Mouse (Mus musculus): Measurements from ENCODE around the gene Itga9. TPM values are rescaled to one million over a fixed set of nuclear protein-coding genes. Genes with fewer than 3 reads are reported as not detected.

Gene Itga9
- total and polyA plus RNA-seq, 2 experiments from 2014 or later, result 0.99 to 3.3 TPM

GRCm38 (mm10) chr9:118935098-118935497 is 328.6 kb downstream of the Itga9 start:
- Histone ChIP-seq H3K36me3 (ENCODE audit: insufficient read depth) (no peaks in the 10 kb centered on the region), H3K27ac (ENCODE audit: low read depth, low read length) (no peak overlapping the region), H3K9ac (no peak overlapping the region), H3K4me3 (ENCODE audit: low read depth, low read length) (no peak overlapping the region), H3K9me3 (ENCODE audit: low read length) (no peaks in the 10 kb centered on the region), H3K4me1 (ENCODE audit: insufficient read depth) (no peaks in the 10 kb centered on the region), H3K4me2 (ENCODE audit: low read depth) (no peak overlapping the region), H3K27me3 (ENCODE audit: insufficient read depth, low read length) (no peaks in the 10 kb centered on the region)
- TF ChIP-seq CTCF (IDR thresholded peaks at IDR 0.05; ENCODE audit: low read depth), result no peak
- ATAC-seq (no peak), DNase-seq (no peak)
- 92% methylated on average over 13 of the region's 13 CpGs for WGBS

- WGBS, result 49% methylated on average over 12 of the region's 12 CpGs
- Histone ChIP-seq H3K4me2 (ENCODE audit: low read depth) (no peak overlapping the region), H3K36me3 (ENCODE audit: insufficient read depth) (no peaks in the 10 kb centered on the region), H3K27me3 (ENCODE audit: insufficient read depth, low read length) (no peaks in the 10 kb centered on the region), H3K27ac (ENCODE audit: low read depth, low read length) (no peak overlapping the region), H3K4me1 (ENCODE audit: insufficient read depth) (no peaks in the 10 kb centered on the region), H3K9me3 (ENCODE audit: low read length) (no peaks in the 10 kb centered on the region), H3K9ac (no peak overlapping the region), H3K4me3 (ENCODE audit: low read depth, low read length) (no peak overlapping the region)
- TF ChIP-seq CTCF (IDR thresholded peaks at IDR 0.05; ENCODE audit: low read depth), result no peak
- DNase-seq, result no peak
- ATAC-seq, result no peak
Observed at GRCm38 (mm10) chr9:118936071-118936470, 329.6 kb downstream of the Itga9 start.

- no peaks in the 10 kb centered on the region for H3K27me3 ChIP-seq (ENCODE audit: insufficient read depth, low read length)
- no peak overlapping the region for H3K9ac ChIP-seq
- no peak for DNase-seq
- peak; percentile 42 for ATAC-seq
- H3K4me3 ChIP-seq (ENCODE audit: low read depth, low read length), result no peak overlapping the region
- no peaks in the 10 kb centered on the region for H3K4me1 ChIP-seq (ENCODE audit: insufficient read depth)
- H3K36me3 ChIP-seq (ENCODE audit: insufficient read depth), result no peaks in the 10 kb centered on the region
- no peak overlapping the region for H3K27ac ChIP-seq (ENCODE audit: low read depth, low read length)
- WGBS, result 59% methylated on average over 3 of the region's 3 CpGs
- H3K9me3 ChIP-seq (ENCODE audit: low read length), result no peaks in the 10 kb centered on the region
- no peak for TF ChIP-seq CTCF (IDR thresholded peaks at IDR 0.05; ENCODE audit: low read depth)
- no peak overlapping the region for H3K4me2 ChIP-seq (ENCODE audit: low read depth)
Observed at GRCm38 (mm10) chr9:118937515-118937914, 331.0 kb downstream of the Itga9 start.

GRCm38 (mm10) chr9:118939410-118939809 is 332.9 kb downstream of the Itga9 start:
- 47% methylated on average over 13 of the region's 13 CpGs for WGBS
- ATAC-seq, result no peak

DNA sequence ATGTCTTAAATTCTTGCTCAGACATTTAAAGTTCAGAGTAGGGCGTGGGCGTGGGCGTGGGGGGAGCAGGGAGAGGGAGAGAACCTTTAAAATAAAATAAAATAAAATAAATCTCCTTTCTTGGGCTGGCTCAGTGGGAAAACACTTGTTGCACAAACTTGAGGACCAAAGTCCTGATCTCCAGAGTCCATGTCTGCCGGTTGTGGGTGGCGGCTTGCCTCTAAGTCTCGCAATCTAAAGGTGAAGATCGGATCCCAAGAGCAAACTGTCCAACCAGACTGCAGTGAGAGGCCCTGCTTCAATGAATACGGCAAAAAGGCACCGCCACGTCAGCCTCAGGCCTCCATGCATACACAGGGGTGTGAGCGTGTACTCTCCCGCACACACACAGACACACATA is 333.3 kb downstream of the Itga9 start:
- Histone ChIP-seq H3K9ac (no peak overlapping the region), H3K4me1 (ENCODE audit: insufficient read depth) (no peaks in the 10 kb centered on the region), H3K4me2 (ENCODE audit: low read depth) (no peak overlapping the region), H3K36me3 (ENCODE audit: insufficient read depth) (no peaks in the 10 kb centered on the region), H3K27me3 (ENCODE audit: insufficient read depth, low read length) (no peaks in the 10 kb centered on the region), H3K4me3 (ENCODE audit: low read depth, low read length) (no peak overlapping the region), H3K27ac (ENCODE audit: low read depth, low read length) (no peak overlapping the region), H3K9me3 (ENCODE audit: low read length) (no peaks in the 10 kb centered on the region)
- ATAC-seq (no peak), DNase-seq (no peak)
- no peak for TF ChIP-seq CTCF (IDR thresholded peaks at IDR 0.05; ENCODE audit: low read depth)
- WGBS, result 80% methylated on average over 12 of the region's 12 CpGs

More at GRCm38 (mm10) chr9:118939410-118939809, 332.9 kb downstream of the Itga9 start:
- Histone ChIP-seq H3K9ac (no peak overlapping the region), H3K36me3 (ENCODE audit: insufficient read depth) (no peaks in the 10 kb centered on the region), H3K4me2 (ENCODE audit: low read depth) (no peak overlapping the region), H3K27ac (ENCODE audit: low read depth, low read length) (no peak overlapping the region), H3K9me3 (ENCODE audit: low read length) (no peaks in the 10 kb centered on the region), H3K4me3 (ENCODE audit: low read depth, low read length) (no peak overlapping the region), H3K4me1 (ENCODE audit: insufficient read depth) (no peaks in the 10 kb centered on the region), H3K27me3 (ENCODE audit: insufficient read depth, low read length) (no peaks in the 10 kb centered on the region)
- TF ChIP-seq CTCF (IDR thresholded peaks at IDR 0.05; ENCODE audit: low read depth), result no peak
- DNase-seq, result no peak

- 57% methylated on average over 12 of the region's 12 CpGs for WGBS
- Histone ChIP-seq H3K27me3 (ENCODE audit: insufficient read depth, low read length) (no peaks in the 10 kb centered on the region), H3K4me3 (ENCODE audit: low read depth, low read length) (no peak overlapping the region), H3K27ac (ENCODE audit: low read depth, low read length) (no peak overlapping the region), H3K4me2 (ENCODE audit: low read depth) (no peak overlapping the region), H3K9me3 (ENCODE audit: low read length) (no peaks in the 10 kb centered on the region), H3K9ac (no peak overlapping the region), H3K4me1 (ENCODE audit: insufficient read depth) (no peaks in the 10 kb centered on the region), H3K36me3 (ENCODE audit: insufficient read depth) (no peaks in the 10 kb centered on the region)
- DNase-seq, result no peak
- ATAC-seq, result no peak
- no peak for TF ChIP-seq CTCF (IDR thresholded peaks at IDR 0.05; ENCODE audit: low read depth)
Observed at GRCm38 (mm10) chr9:118940591-118941207, 334.2 kb downstream of the Itga9 start.

- H3K36me3 ChIP-seq (ENCODE audit: insufficient read depth), result no peaks in the 10 kb centered on the region
- DNase-seq, result no peak
- WGBS, result 85% methylated on average over 4 of the region's 4 CpGs
- ATAC-seq, result no peak
- H3K27ac ChIP-seq (ENCODE audit: low read depth, low read length), result no peak overlapping the region
- H3K9me3 ChIP-seq (ENCODE audit: low read length), result no peaks in the 10 kb centered on the region
- H3K9ac ChIP-seq, result no peak overlapping the region
- no peaks in the 10 kb centered on the region for H3K4me1 ChIP-seq (ENCODE audit: insufficient read depth)
- H3K4me3 ChIP-seq (ENCODE audit: low read depth, low read length), result no peak overlapping the region
- no peak for TF ChIP-seq CTCF (IDR thresholded peaks at IDR 0.05; ENCODE audit: low read depth)
- H3K27me3 ChIP-seq (ENCODE audit: insufficient read depth, low read length), result no peaks in the 10 kb centered on the region
- no peak overlapping the region for H3K4me2 ChIP-seq (ENCODE audit: low read depth)
Observed at GRCm38 (mm10) chr9:118942030-118942429, 335.5 kb downstream of the Itga9 start.

All from forebrain, postnatal 0 days (tissue).